Mouse (Mus musculus) heart, embryonic 15.5 days (tissue): ENCODE data around the gene Gins2. TPM values are rescaled to one million over a fixed set of nuclear protein-coding genes. Genes with fewer than 3 reads are reported as not detected.
A peak's percentile ranks its signal among the peaks of the same experiment; 100 is the strongest.

Experiments used
- ATAC-seq: fragments of 200-750 bp; cut with Nextera tagmentation; replicated peaks from 2 replicates; pipeline ENCODE4 v1.8.0; 2017; ENCODE audit warnings: low read depth, moderate TSS enrichment; ENCODE audit not compliant: insufficient number of reproducible peaks, insufficient read depth, low FRiP score
- H3K27ac ChIP-seq: fragments of 300-500 bp; sonication (generic); 2 replicates; pipeline ENCODE4 v1.5.1; 2015; ENCODE audit warnings: mild to moderate bottlenecking, inconsistent platforms
- H3K27me3 ChIP-seq: fragments of 300-500 bp; sonication (generic); 2 replicates; pipeline ENCODE4 v1.6.1; 2015; ENCODE audit warnings: inconsistent platforms
- H3K36me3 ChIP-seq: fragments of 300-500 bp; sonication (generic); 2 replicates; pipeline ENCODE4 v1.6.1; 2015; ENCODE audit warnings: mild to moderate bottlenecking, inconsistent platforms
- H3K4me1 ChIP-seq: fragments of 300-500 bp; sonication (generic); replicated peaks from 2 replicates; pipeline ENCODE4 v1.6.1; 2015; ENCODE audit warnings: inconsistent platforms
- H3K4me2 ChIP-seq: fragments of 300-500 bp; sonication (generic); 2 replicates; pipeline ENCODE4 v1.6.1; 2015; ENCODE audit warnings: inconsistent platforms, mild to moderate bottlenecking, moderate library complexity
- H3K4me3 ChIP-seq: fragments of 300-500 bp; sonication (generic); 2 replicates; pipeline ENCODE4 v1.5.1; 2015; ENCODE audit warnings: mild to moderate bottlenecking, inconsistent platforms
- H3K9ac ChIP-seq: fragments of 300-500 bp; sonication (generic); 2 replicates; pipeline ENCODE4 v1.6.1; 2015; ENCODE audit warnings: mild to moderate bottlenecking, inconsistent platforms
- H3K9me3 ChIP-seq: fragments of 300-500 bp; sonication (generic); replicated peaks from 2 replicates; pipeline ENCODE4 v1.6.1; 2016; ENCODE audit warnings: inconsistent platforms
- WGBS: fragments of 180-500 bp; shearing (Covaris S2); methylation state at CpG from one replicate; pipeline ENCODE4 v1.1.7; 2015; ENCODE audit warnings: mixed read lengths; 5-methylcytosine and 5-hydroxymethylcytosine counted together
- polyA plus RNA-seq: library from polyadenylated mRNA; unstranded; fragments of >200 nt; fragmentation: Nextera tagmentation; extraction: Ambion mirVana; gene quantifications from 2 replicates; pipeline ENCODE4 v1.2.1, GENCODE M21; 2015

The Gins2 gene
- polyA plus RNA-seq, 1 experiment from 2014 or later: 43.9 TPM

- no peak for ATAC-seq
- Histone ChIP-seq H3K27me3 (no peaks in the 10 kb centered on the region), H3K36me3 (peaks cover 94% of the 10 kb centered on the region), H3K9ac (no peak overlapping the region), H3K9me3 (no peaks in the 10 kb centered on the region), H3K4me1 (peaks cover 29% of the 10 kb centered on the region), H3K4me3 (no peak overlapping the region), H3K4me2 (no peak overlapping the region), H3K27ac (no peak overlapping the region)
- WGBS: 76% methylated on average over 11 of the region's 11 CpGs
Measured at GRCm38 (mm10) chr8:120573866-120574265, 15.2 kb downstream of the Gins2 start.

- ATAC-seq: no peak
- peaks cover 29% of the 10 kb centered on the region for H3K4me1 ChIP-seq
- H3K9me3 ChIP-seq: no peaks in the 10 kb centered on the region
- no peak overlapping the region for H3K9ac ChIP-seq
- no peaks in the 10 kb centered on the region for H3K27me3 ChIP-seq
- peaks cover 94% of the 10 kb centered on the region for H3K36me3 ChIP-seq
- H3K27ac ChIP-seq: no peak overlapping the region
- H3K4me2 ChIP-seq: no peak overlapping the region
- 72% methylated on average over 21 of the region's 21 CpGs for WGBS
- no peak overlapping the region for H3K4me3 ChIP-seq
Measured at GRCm38 (mm10) chr8:120572534-120572933, 16.6 kb downstream of the Gins2 start.

- Histone ChIP-seq H3K4me1 (peaks cover 32% of the 10 kb centered on the region), H3K27me3 (no peaks in the 10 kb centered on the region), H3K4me3 (no peak overlapping the region), H3K36me3 (peaks cover 94% of the 10 kb centered on the region), H3K4me2 (no peak overlapping the region), H3K27ac (no peak overlapping the region), H3K9me3 (no peaks in the 10 kb centered on the region), H3K9ac (no peak overlapping the region)
- WGBS: 80% methylated on average over 8 of the region's 8 CpGs
- ATAC-seq: no peak
Measured at GRCm38 (mm10) chr8:120571561-120571960, 17.5 kb downstream of the Gins2 start.

- Histone ChIP-seq H3K27ac (no peak overlapping the region; the same call in none of the 2 replicates), H3K4me1 (peaks cover 34% of the 10 kb centered on the region)
- ATAC-seq: no peak
Measured at GRCm38 (mm10) chr8:120569939-120570715, 19.0 kb downstream of the Gins2 start.

GRCm38 (mm10) chr8:120569123-120569522 lies 20.0 kb downstream of the Gins2 start:
- WGBS: 93% methylated on average over 17 of the region's 17 CpGs
- H3K4me1 ChIP-seq: peaks cover 35% of the 10 kb centered on the region
- no peak for ATAC-seq
- no peak overlapping the region for H3K4me3 ChIP-seq
- H3K27ac ChIP-seq: no peak overlapping the region
- H3K9me3 ChIP-seq: no peaks in the 10 kb centered on the region
- no peaks in the 10 kb centered on the region for H3K27me3 ChIP-seq
- H3K36me3 ChIP-seq: peaks cover 76% of the 10 kb centered on the region
- no peak overlapping the region for H3K4me2 ChIP-seq
- no peak overlapping the region for H3K9ac ChIP-seq

More at GRCm38 (mm10) chr8:120569939-120570715, 19.0 kb downstream of the Gins2 start:
- Histone ChIP-seq H3K36me3 (peaks cover 86% of the 10 kb centered on the region), H3K9ac (no peak overlapping the region), H3K9me3 (no peaks in the 10 kb centered on the region), H3K4me2 (no peak overlapping the region), H3K27me3 (no peaks in the 10 kb centered on the region), H3K4me3 (no peak overlapping the region)
- WGBS: 51% methylated on average over 13 of the region's 13 CpGs

GRCm38 (mm10) chr8:120568164-120568798 lies 20.8 kb downstream of the Gins2 start:
- peaks cover 68% of the 10 kb centered on the region for H3K36me3 ChIP-seq
- H3K9me3 ChIP-seq: no peaks in the 10 kb centered on the region
- 96% methylated on average over 37 of the region's 37 CpGs for WGBS
- no peak overlapping the region for H3K27ac ChIP-seq
- peaks cover 44% of the 10 kb centered on the region for H3K4me1 ChIP-seq
- H3K4me2 ChIP-seq: no peak overlapping the region
- no peak overlapping the region for H3K9ac ChIP-seq
- no peaks in the 10 kb centered on the region for H3K27me3 ChIP-seq
- ATAC-seq: no peak
- no peak overlapping the region for H3K4me3 ChIP-seq

- H3K27ac ChIP-seq: no peak overlapping the region
- H3K36me3 ChIP-seq: peaks cover 62% of the 10 kb centered on the region
- 96% methylated on average over 17 of the region's 17 CpGs for WGBS
- peaks cover 49% of the 10 kb centered on the region for H3K4me1 ChIP-seq
- no peak overlapping the region for H3K4me3 ChIP-seq
- no peak overlapping the region for H3K9ac ChIP-seq
- H3K4me2 ChIP-seq: no peak overlapping the region
- no peaks in the 10 kb centered on the region for H3K27me3 ChIP-seq
- H3K9me3 ChIP-seq: no peaks in the 10 kb centered on the region
- no peak for ATAC-seq
Measured at GRCm38 (mm10) chr8:120567731-120568130, 21.4 kb downstream of the Gins2 start.

- Histone ChIP-seq H3K27me3 (no peaks in the 10 kb centered on the region), H3K4me3 (no peak overlapping the region), H3K4me1 (peaks cover 60% of the 10 kb centered on the region), H3K36me3 (peaks cover 52% of the 10 kb centered on the region), H3K9ac (no peak overlapping the region), H3K4me2 (no peak overlapping the region), H3K27ac (no peak overlapping the region), H3K9me3 (no peaks in the 10 kb centered on the region)
- 76% methylated on average over 8 of the region's 8 CpGs for WGBS
- no peak for ATAC-seq
Measured at GRCm38 (mm10) chr8:120566681-120567080, 22.4 kb downstream of the Gins2 start.

GRCm38 (mm10) chr8:120565151-120565711 lies 23.9 kb downstream of the Gins2 start:
- 47% methylated on average over 7 of the region's 7 CpGs for WGBS
- no peak for ATAC-seq

GRCm38 (mm10) chr8:120563851-120564837 lies 25.0 kb downstream of the Gins2 start:
- no peaks in the 10 kb centered on the region for H3K9me3 ChIP-seq
- 11% methylated on average over 20 of the region's 20 CpGs for WGBS
- H3K27ac ChIP-seq: peak overlapping the region; percentile 89
- peaks cover 72% of the 10 kb centered on the region for H3K4me1 ChIP-seq
- H3K4me2 ChIP-seq: peak overlapping the region; percentile 37
- ATAC-seq: peak; percentile 71
- H3K9ac ChIP-seq: 0 out of 2 replicates have a peak overlapping the region, but pooled peaks have one; percentile 25
- no peak overlapping the region for H3K4me3 ChIP-seq
- H3K27me3 ChIP-seq: no peaks in the 10 kb centered on the region
- H3K36me3 ChIP-seq: peaks cover 33% of the 10 kb centered on the region

More at GRCm38 (mm10) chr8:120565151-120565711, 23.9 kb downstream of the Gins2 start:
- Histone ChIP-seq H3K4me2 (no peak overlapping the region), H3K9me3 (no peaks in the 10 kb centered on the region), H3K9ac (0 out of 2 replicates have a peak overlapping the region, but pooled peaks have one; percentile 8), H3K27me3 (no peaks in the 10 kb centered on the region), H3K4me3 (no peak overlapping the region), H3K36me3 (peaks cover 39% of the 10 kb centered on the region), H3K27ac (peak overlapping the region; percentile 89), H3K4me1 (peaks cover 67% of the 10 kb centered on the region)
